Mouse (Mus musculus) forebrain, embryonic 14.5 days (tissue): Measurements from ENCODE around the gene Kcnh5. TPM values are rescaled to one million over a fixed set of nuclear protein-coding genes. Genes with fewer than 3 reads are reported as not detected.

Experiments used
- ATAC-seq: fragments of 200-750 bp; cut with Nextera tagmentation; 2 replicates; pipeline ENCODE4 v1.8.0; 2017; ENCODE audit warnings: mild to moderate bottlenecking, moderate library complexity
- DNase-seq: peaks from one replicate; pipeline ENCODE4 v3.0.0-alpha.2; 2015; ENCODE audit warnings: low spot score
- H3K27ac ChIP-seq: fragments of 300-500 bp; sonication (generic); 2 replicates; pipeline ENCODE4 v1.5.1; 2014; ENCODE audit warnings: low read depth, mild to moderate bottlenecking, control low read depth, low read length, moderate library complexity
- H3K27me3 ChIP-seq: fragments of 300-500 bp; sonication (generic); replicated peaks from 2 replicates; pipeline ENCODE4 v1.6.1; 2014; ENCODE audit warnings: low read length, control low read depth, mixed read lengths; ENCODE audit not compliant: control insufficient read depth, insufficient read depth
- H3K36me3 ChIP-seq: fragments of 300-500 bp; sonication (generic); 2 replicates; pipeline ENCODE4 v1.6.1; 2014; ENCODE audit warnings: low read length, control low read depth; ENCODE audit not compliant: control insufficient read depth, insufficient read depth
- H3K4me1 ChIP-seq: fragments of 300-500 bp; sonication (generic); 2 replicates; pipeline ENCODE4 v1.6.1; 2014; ENCODE audit warnings: antibody characterized with exemption, low read length, control low read depth; ENCODE audit not compliant: control insufficient read depth, insufficient read depth
- H3K4me2 ChIP-seq: fragments of 300-500 bp; sonication (generic); 2 replicates; pipeline ENCODE4 v1.6.1; 2014; ENCODE audit warnings: mild to moderate bottlenecking, control low read depth, low read length
- H3K4me3 ChIP-seq: fragments of 300-500 bp; sonication (generic); 2 replicates; pipeline ENCODE4 v1.5.1; 2014; ENCODE audit warnings: low read depth, low read length, control low read depth
- H3K9ac ChIP-seq: fragments of 300-500 bp; sonication (generic); 2 replicates; pipeline ENCODE4 v1.6.1; 2014; ENCODE audit warnings: mild to moderate bottlenecking, low read length, control low read depth, moderate library complexity
- H3K9me3 ChIP-seq: fragments of 300-500 bp; sonication (generic); replicated peaks from 2 replicates; pipeline ENCODE4 v1.6.1; 2016; ENCODE audit warnings: low read length, control low read depth, mixed read lengths; ENCODE audit not compliant: control insufficient read depth
- WGBS: fragments of 180-500 bp; shearing (Covaris S2); extraction: QIAGEN DNeasy Blood & Tissue Kit; methylation state at CpG from one replicate; pipeline ENCODE4 v1.1.7; 2014; 5-methylcytosine and 5-hydroxymethylcytosine counted together
- polyA plus RNA-seq: library from polyadenylated mRNA; unstranded; fragments of >200 nt; fragmentation: Nextera tagmentation; extraction: Ambion mirVana; gene quantifications from 2 replicates; pipeline ENCODE4 v1.2.1, GENCODE M21; 2014

Kcnh5 gene
- polyA plus RNA-seq, 1 experiment from 2014 or later: 0.77 TPM

DNA sequence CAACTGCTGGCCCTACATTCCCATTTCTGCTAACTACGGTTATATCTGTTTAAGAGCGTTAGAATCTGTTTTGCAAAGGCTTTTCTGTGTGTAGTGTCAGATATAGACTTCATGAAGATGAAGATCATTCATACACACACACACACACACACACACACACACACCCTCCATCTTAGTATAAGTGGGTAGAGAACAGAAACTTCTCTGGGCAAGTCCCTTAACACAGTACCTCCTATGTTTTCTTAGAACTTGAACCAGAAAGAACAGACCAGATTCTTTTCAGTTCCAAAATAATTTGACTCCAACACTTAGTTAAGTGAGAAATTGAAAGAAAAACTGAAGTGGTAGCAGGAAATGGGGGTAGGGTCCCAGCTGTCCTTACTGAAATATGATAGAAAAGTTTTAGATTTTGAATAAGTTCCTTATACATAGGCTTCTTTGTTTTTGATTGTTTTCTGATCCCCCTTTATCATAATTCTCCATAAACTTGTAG, 24.0 kb downstream of the Kcnh5 start:
- H3K4me2 ChIP-seq: no peak overlapping the region
- 98% methylated on average over 2 of the region's 2 CpGs for WGBS

DNA sequence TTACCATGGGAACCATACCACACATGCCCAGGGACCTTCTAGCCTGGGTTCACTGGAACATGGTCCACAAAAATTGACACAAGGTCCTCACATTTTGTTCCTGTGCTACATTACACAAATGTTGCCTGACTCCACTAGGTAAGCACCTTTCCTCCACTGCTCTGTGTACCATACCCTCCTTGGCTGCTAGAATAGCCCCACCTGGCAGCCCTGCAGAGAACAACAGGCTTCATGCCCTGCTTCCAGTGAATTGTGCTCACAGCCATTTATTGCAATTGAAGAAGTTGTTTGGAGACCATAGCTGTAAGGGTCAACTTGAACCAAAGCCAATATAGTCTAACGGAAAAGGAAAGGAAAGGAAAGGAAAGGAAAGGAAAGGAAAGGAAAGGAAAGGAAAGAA, 37.3 kb downstream of the Kcnh5 start:
- H3K4me3 ChIP-seq: no peak overlapping the region
- H3K27ac ChIP-seq: no peak overlapping the region
- no peaks in the 10 kb centered on the region for H3K27me3 ChIP-seq
- no peaks in the 10 kb centered on the region for H3K4me1 ChIP-seq
- H3K4me2 ChIP-seq: no peak overlapping the region
- no peaks in the 10 kb centered on the region for H3K36me3 ChIP-seq
- DNase-seq (no peak), ATAC-seq (no peak)
- WGBS: 87% methylated on average over 1 of the region's 1 CpGs
- H3K9me3 ChIP-seq: no peaks in the 10 kb centered on the region
- no peak overlapping the region for H3K9ac ChIP-seq

More for the DNA sequence above, 24.0 kb downstream of the Kcnh5 start:
- no peak for DNase-seq
- H3K4me3 ChIP-seq: no peak overlapping the region
- no peaks in the 10 kb centered on the region for H3K4me1 ChIP-seq
- no peaks in the 10 kb centered on the region for H3K27me3 ChIP-seq
- H3K9me3 ChIP-seq: no peaks in the 10 kb centered on the region
- ATAC-seq: no peak
- H3K9ac ChIP-seq: no peak overlapping the region
- no peak overlapping the region for H3K27ac ChIP-seq
- H3K36me3 ChIP-seq: no peaks in the 10 kb centered on the region

DNA sequence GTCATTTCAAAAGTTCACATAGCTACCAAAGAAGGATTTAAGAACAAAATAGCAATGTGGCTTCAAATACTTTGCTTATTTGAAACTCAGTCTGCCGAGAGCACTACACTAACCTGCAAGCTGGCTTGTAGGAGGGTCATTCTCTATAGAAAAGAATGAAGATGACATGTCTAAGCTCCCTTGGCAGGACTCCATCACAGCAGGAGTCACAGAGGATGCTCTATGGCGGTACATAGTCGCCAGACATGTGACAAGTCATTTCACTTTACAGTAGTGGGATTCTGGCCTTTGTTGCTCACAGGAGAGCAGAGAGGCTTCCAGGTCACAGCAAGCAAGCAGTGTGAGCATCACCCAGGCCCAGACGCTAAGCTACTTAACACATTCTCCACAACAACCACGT, 85.2 kb downstream of the Kcnh5 start:
- Histone ChIP-seq H3K9ac (no peak overlapping the region), H3K36me3 (no peaks in the 10 kb centered on the region), H3K27ac (no peak overlapping the region), H3K9me3 (no peaks in the 10 kb centered on the region), H3K4me2 (no peak overlapping the region), H3K4me1 (no peaks in the 10 kb centered on the region), H3K4me3 (no peak overlapping the region), H3K27me3 (no peaks in the 10 kb centered on the region)
- no peak for ATAC-seq
- WGBS: 74% methylated on average over 5 of the region's 5 CpGs
- DNase-seq: no peak

DNA sequence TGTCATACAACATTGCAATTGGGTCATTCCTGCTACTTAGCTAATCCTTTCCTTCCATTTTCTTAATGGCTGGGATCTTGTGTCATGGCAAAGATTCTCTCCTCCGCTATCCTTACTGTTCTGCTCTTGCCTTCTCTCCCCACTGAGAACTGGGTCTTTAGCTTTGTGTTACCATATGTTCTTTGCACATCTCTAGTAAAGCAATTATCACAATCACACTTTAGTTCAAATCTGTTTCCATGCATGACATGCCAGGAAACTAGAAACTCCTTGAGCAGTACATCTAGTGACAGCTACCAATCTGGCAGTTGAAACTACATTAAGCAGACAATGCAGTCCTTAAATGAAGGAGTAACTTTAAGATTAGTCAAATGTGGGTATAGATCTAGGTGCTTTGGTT, 86.2 kb downstream of the Kcnh5 start:
- Histone ChIP-seq H3K9ac (no peak overlapping the region), H3K27me3 (no peaks in the 10 kb centered on the region), H3K36me3 (no peaks in the 10 kb centered on the region), H3K4me3 (no peak overlapping the region), H3K9me3 (no peaks in the 10 kb centered on the region), H3K4me2 (no peak overlapping the region), H3K27ac (no peak overlapping the region), H3K4me1 (no peaks in the 10 kb centered on the region)
- 68% methylated on average over 1 of the region's 1 CpGs for WGBS
- ATAC-seq: peak; percentile 63; the same call in 1 of the 2 replicates
- peak; percentile 54 for DNase-seq

DNA sequence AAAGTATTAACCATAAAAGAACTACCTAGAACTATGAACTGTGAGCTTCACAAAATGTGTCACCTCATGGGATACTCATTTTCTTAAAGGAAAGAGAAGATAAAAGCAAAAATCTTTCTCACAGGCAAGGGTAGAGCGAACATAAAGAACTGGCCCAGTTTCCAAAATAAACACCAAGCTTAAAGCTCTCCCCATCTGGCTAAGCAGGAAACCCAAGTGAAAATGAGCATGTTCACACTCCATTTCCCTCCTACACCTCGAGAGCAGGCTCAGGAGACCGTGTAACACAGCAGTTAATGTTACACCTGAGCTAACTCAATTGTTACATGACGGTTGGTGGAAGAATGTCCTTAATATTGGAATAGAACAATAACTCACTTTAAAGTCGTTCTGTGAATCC, 100.0 kb downstream of the Kcnh5 start:
- no peaks in the 10 kb centered on the region for H3K27me3 ChIP-seq
- DNase-seq: no peak
- H3K4me1 ChIP-seq: no peaks in the 10 kb centered on the region
- H3K9me3 ChIP-seq: no peaks in the 10 kb centered on the region
- whole genome bisulfite sequencing: 75% methylated on average over 5 of the region's 5 CpGs
- H3K4me2 ChIP-seq: no peak overlapping the region
- H3K4me3 ChIP-seq: no peak overlapping the region
- no peak for ATAC-seq
- no peaks in the 10 kb centered on the region for H3K36me3 ChIP-seq
- no peak overlapping the region for H3K9ac ChIP-seq
- no peak overlapping the region for H3K27ac ChIP-seq

DNA sequence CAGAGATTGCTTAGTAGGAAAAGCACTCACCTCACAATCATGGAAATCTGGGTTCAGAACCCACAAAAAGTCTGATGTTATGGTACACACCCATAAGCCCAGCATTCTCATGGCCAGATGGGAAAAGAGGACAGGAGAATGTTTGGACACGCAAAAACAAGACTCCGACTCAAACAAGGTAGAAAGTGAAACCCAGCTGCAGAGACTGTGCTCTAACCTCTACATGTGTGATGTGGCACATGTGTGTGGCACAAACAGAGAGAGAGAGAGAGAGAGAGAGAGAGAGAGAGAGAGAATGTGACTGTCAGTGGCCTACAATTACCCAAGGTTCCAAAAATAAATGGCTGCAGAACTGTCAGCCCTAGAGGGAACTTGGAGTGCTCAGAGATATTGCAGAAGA, 106.1 kb downstream of the Kcnh5 start:
- Histone ChIP-seq H3K9ac (no peak overlapping the region), H3K4me2 (no peak overlapping the region), H3K4me1 (no peaks in the 10 kb centered on the region), H3K4me3 (no peak overlapping the region), H3K36me3 (no peaks in the 10 kb centered on the region), H3K9me3 (no peaks in the 10 kb centered on the region), H3K27me3 (no peaks in the 10 kb centered on the region), H3K27ac (no peak overlapping the region)
- DNase-seq: no peak
- no peak for ATAC-seq
- WGBS: 99% methylated on average over 2 of the region's 2 CpGs

DNA sequence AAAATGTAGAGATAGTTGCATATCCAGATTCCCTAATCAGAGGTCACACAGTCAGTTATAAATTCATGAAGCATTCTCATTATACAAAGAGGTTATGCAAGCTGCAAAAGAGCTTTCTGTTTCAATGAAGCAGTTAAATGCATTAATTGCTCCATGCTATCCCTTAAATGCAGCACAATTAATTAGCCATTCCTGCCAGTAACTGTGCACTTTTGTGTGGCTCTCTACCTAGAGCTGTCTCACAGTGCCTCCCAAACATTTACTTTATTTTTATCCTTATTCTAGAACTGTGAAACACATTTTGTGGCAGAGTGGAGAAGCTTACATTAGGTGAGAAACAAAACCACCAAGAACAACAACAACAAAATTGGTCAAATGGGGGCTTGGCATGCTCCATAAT, 114.6 kb downstream of the Kcnh5 start:
- Histone ChIP-seq H3K9me3 (no peaks in the 10 kb centered on the region), H3K4me1 (peaks cover 13% of the 10 kb centered on the region), H3K9ac (no peak overlapping the region), H3K4me3 (no peak overlapping the region), H3K27ac (no peak overlapping the region), H3K36me3 (no peaks in the 10 kb centered on the region), H3K27me3 (no peaks in the 10 kb centered on the region), H3K4me2 (no peak overlapping the region)
- DNase-seq: peak; percentile 79
- peak; percentile 82 for ATAC-seq

DNA sequence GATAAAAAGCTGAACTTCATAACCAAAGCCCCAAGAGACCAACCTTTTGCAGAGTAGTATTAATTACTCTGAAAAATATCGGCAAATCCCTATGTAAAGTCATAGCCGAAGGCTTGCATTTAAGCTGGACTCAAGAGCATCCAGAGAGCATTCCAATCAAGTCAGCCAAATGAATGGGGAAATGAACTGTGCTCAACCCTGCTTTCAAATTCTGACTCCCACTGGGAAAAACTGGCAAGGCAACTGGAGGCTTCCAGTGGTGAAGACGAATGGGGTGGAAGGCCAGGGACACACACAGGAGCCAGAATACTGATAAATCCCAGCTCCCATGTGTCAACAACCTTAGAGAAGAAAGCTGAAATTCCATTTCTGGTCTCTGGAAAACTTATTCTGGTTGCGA, 115.4 kb downstream of the Kcnh5 start:
- 24% methylated on average over 4 of the region's 4 CpGs for WGBS
- Histone ChIP-seq H3K27me3 (no peaks in the 10 kb centered on the region), H3K4me2 (no peak overlapping the region), H3K9ac (no peak overlapping the region), H3K27ac (no peak overlapping the region; the same call in 1 of the 2 replicates), H3K9me3 (no peaks in the 10 kb centered on the region), H3K36me3 (no peaks in the 10 kb centered on the region), H3K4me3 (no peak overlapping the region), H3K4me1 (peaks cover 13% of the 10 kb centered on the region)
- DNase-seq (peak; percentile 25), ATAC-seq (no peak)

DNA sequence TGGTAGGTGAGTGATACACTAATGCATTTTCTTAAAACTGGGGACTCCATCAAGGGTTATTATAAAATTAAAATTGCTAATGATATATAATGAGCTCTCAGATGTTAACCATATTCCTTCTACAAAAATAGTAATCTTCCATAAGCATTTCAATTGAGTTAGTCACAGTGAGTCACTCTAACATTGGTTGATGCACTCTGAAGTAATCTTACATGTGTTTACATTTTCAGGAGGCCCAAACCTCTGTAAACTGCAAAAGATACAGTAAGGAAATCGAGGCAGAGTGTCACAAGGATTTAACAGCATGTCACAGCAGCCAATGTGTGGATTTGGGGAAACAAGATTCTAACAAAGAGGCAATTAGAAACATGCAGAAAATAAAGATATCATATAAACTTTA, 123.4 kb downstream of the Kcnh5 start:
- WGBS: 83% methylated on average over 1 of the region's 1 CpGs
- H3K4me1 ChIP-seq: no peaks in the 10 kb centered on the region
- DNase-seq: no peak
- no peaks in the 10 kb centered on the region for H3K27me3 ChIP-seq
- H3K9ac ChIP-seq: no peak overlapping the region
- H3K4me2 ChIP-seq: no peak overlapping the region
- ATAC-seq: no peak
- no peak overlapping the region for H3K4me3 ChIP-seq
- no peaks in the 10 kb centered on the region for H3K36me3 ChIP-seq
- no peak overlapping the region for H3K27ac ChIP-seq
- H3K9me3 ChIP-seq: no peaks in the 10 kb centered on the region
